Mouse (Mus musculus) MN1 (cell line): ENCODE measurements around the gene Ccdc85b.
A peak's percentile ranks its signal among the peaks of the same experiment; 100 is the strongest.
"Not testable (repeated sequence)": the region's sequence is repeated elsewhere in the genome, so short reads cannot be mapped to it uniquely, and the experiment has no call there.

Experiments used
- DNase-seq: peaks from one replicate; pipeline ENCODE4 v3.0.0-alpha.2; 2016; ENCODE audit warnings: low spot score

The Ccdc85b gene

DNA sequence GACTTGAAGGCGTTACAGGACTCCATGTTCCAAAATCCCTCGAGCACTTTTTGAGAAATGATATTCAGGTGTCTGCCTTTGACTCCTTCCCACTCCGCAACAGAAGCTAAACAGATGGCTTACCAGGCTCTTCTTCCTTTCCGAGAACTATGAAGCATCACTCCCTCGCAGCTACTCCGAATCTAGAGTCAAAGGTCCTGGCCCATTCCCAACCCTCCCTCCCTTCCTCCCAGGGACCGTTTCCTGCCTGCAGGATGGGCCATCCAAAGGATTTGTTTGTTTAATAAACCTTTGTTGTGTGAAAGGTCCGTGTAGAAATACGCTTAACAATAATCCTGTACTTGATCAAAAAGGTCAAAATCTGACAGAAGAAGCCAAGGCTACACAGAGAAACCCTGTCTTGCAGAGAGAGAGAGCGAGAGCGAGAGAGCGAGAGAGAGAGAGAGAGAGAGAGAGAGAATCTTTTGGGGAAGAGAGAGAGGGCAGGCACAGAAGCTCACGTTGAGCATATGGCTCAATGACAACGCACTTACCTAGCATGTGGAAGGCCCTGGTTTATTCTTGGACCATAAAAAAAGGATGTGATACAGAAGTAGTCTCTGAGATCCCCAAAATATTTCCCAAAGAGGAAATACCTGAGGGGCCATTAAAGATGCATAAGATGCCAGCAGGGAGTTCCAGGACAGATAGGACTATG is at the start of gene Ccdc85b:
Ccdc85b (minus strand) TSS at position 149 of the 697 bp plus-strand sequence.
- DNase-seq, result no peak

DNA sequence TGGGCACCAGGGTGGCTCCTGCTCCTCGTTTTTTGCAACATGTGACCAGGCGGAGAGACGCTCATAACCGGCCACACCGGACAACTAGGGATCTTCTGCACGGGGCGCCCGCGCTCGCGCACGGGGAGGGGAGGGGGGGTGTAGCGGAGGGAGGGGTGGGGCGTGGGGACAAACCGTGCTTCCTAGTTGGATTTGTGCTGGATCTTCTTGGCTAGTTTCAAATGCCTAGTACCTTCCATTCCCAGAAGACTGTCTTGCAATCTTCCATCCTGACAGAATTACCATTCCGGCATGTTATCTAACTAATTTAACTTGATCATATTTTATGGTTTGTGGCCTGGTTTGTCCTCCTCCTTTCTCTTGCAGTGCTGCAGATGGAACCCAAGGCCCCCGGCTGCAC is 46.0 kb upstream of the Ccdc85b start, which contains the start of gene 1700020D05Rik:
1700020D05Rik (minus strand) TSS at position 101 of the 400 bp plus-strand sequence.
- no peak for DNase-seq

DNA sequence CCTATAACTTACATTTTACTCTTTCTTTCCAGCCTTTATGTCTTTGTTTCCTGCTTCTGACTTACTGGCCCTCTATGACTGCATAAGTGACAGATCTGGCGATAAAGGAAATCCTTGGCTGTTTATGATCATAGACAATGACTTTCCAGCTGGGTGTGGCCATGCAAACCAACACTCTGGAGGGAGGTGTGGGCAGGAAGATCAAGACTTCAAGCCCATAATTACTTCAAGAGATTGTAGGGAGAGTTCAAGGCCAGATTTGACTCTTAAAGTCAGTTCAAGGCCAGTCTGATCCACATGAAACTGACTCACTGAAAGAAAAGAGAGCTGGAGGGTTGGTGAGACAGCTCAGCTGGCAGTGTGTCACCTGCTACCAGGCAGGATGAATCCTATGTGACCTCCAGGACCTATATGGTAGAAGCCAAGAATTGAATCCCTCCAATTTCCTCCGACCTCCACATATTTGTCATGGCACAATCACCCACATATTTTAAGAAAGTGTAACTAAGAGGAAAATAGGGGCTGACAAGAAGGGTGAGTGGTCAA is 42.7 kb upstream of the Ccdc85b start:
- DNase-seq, result no peak

GRCm38 (mm10) chr19:5496052-5496370 is 38.3 kb upstream of the Ccdc85b start:
- DNase-seq, result no peak

- no peak for DNase-seq
Measured at GRCm38 (mm10) chr19:5495353-5496051, 37.8 kb upstream of the Ccdc85b start.

DNA sequence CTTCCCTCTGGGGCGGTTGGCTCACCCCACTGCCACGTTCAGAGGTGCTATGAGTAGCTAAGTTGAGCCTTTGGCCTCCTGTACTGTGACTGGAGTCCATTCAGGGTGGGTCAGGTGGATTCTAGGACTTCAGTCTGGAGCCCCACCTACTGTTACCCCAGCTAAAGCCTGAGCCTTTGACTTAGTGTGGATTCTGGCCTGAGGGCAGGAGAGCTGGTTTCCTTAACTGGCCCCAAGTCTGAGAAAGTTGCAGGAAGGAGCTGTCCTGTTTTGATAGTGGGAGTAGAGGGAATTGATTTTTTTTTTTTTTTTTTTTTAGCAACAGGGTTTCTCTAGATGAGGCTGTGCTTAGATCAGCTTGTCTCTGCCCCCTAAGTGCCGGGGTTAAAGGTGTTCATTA is 36.6 kb upstream of the Ccdc85b start:
- DNase-seq, result no peak

- DNase-seq, result peak; percentile 53
Measured at GRCm38 (mm10) chr19:5493301-5493721, 35.6 kb upstream of the Ccdc85b start.

DNA sequence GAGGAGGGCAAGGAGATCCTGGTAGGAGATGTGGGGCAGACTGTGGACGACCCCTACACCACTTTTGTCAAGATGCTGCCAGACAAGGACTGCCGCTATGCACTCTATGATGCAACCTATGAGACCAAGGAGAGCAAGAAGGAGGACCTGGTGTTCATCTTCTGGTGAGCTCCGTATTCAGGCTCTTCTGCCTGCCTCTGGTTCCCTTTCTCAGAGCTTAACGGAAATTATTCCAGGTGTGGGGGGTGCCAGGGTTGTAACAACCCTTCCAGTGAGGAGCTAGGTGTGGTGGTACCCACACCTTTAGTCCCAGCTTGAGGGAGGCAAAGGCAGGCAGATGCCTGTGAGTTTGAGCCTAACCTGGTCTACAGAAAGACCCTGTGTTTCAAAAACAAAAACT is 34.9 kb upstream of the Ccdc85b start:
- DNase-seq, result no peak

- DNase-seq, result peak; percentile 78
Measured at GRCm38 (mm10) chr19:5490898-5491708, 33.4 kb upstream of the Ccdc85b start.

DNA sequence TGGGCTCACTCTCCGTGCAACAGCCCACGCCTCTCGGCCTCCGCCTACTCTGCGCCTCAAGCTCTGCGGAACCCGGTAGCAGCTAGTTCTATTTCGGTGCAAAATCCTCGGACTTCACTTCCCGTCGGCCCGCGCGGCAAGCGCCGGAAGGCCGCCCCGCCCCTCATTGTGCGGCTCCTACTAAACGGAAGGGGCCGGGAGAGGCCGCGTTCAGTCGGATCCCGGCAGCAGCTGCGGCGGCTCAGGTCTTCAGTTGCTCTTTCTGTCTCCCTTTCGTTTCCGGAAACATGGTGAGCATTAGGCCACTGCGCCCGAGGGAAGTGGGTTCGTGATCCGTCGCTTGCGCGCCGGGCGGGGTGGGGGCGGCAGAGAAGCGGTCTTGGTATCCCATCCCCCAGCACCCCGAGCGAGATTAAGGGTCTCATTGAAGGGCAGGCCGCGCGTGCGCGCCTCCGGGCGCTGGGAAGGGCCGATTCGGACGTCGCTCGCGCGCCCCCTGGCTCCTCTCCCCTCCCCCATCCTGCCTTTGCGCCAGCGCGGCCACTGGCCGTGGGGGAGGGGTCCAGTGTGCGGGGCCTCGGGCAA is 32.7 kb upstream of the Ccdc85b start, which contains the start of gene Cfl1:
Cfl1 (plus strand) TSS at position 143 of the 585 bp plus-strand sequence.
- DNase-seq, result peak; percentile 92

DNA sequence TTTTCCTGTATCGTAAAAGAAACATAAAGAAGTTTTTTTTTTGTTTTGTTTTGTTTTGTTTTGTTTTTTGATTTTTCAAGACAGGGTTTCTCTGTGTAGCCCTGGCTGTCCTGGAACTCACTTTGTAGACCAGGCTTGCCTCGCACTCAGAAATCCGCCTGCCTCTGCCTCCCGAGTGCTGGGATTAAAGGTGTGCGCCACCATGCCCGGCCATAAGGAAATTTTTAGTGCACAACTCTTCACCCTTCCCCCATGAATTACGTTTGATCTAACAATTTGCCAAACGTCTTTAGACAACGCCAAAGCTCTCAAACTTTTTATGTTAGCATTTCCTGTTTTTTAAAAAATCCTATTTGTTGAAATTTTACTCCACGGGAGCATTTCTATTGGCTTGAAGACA is 32.0 kb upstream of the Ccdc85b start:
- not testable (repeated sequence) for DNase-seq

DNA sequence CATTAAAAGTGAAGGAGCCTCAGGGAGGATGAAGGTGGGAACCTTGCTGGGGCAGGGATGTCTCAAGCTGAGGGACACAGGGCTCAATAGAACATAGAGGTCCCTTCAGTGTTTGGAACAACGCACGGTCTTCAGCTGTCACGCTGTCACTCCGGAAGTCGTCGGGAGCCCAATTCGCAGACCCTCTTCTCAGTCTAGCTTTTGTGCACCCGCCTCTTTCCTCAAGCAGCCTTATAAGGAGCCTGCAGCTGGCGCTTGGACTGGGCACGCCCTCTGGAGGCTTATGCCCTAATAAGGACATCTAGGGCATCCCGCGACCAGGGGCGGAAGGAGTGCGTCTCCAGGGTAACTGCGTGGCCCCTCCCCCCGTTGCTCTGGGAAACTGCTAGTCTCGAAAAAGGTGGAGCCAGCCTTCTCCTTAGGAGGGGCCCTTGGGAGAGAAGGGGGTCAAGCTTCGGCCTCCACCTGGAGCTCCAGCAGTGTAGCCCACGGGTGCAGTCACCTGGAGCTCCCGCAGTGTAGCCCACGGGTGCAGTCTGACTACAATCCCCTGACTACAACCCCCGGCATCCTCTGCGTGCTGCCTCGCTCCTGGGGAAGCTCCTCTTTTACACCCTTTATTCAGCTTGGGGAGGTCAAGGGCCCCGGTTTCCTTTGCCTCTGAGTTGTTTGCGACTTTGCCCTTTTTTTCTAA is 31.3 kb upstream of the Ccdc85b start:
- peak; percentile 93 for DNase-seq

GRCm38 (mm10) chr19:5487768-5488550 is 30.3 kb upstream of the Ccdc85b start, which contains the start of gene Mus81:
Gene Mus81, minus strand, starts transcription at chr19:5488402.
- peak; percentile 93 for DNase-seq

- DNase-seq, result no peak
Measured at GRCm38 (mm10) chr19:5486771-5487170, 29.1 kb upstream of the Ccdc85b start.

DNA sequence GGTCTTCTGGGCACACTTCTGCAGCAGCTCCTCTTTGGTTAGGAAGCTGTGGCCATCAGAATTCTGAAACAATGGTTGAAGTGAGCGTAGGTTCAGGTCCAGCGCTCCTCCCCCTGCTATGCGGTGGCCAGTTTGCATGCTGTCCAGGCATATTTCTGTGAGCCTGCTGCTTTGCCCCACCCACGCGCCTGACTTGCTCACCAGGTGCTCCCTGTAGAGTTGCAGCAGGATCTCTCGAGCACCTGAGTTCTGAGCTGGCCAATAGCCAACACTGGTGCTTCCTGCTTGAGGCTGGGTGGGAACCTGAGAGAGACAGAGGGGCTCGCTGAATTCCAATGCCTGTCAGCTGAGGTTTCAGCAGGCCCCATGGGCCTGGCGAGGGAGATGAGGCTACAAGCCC is 28.6 kb upstream of the Ccdc85b start:
- DNase-seq, result no peak

- DNase-seq, result no peak
Measured at GRCm38 (mm10) chr19:5485821-5486220, 28.1 kb upstream of the Ccdc85b start.

DNA sequence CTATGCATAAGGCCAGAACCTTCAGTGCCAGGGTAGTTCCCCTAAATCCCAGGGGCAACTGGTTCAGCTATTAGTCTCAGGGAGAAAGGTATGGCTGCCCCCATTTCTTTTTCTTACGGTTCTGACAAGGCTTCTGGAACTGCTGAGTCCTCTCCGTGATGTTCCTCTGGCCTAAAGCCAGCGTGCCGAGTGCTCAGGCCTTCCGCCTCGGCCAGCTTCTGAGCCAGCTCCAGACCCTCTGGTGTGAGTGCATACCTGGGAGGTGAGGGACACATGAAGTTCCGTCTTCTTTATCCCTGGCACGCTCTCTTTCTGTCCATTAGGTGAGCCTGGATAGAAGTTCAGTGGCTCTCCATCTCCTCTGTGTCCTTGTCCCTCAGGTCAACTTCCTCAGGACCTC is 27.7 kb upstream of the Ccdc85b start:
- no peak for DNase-seq

DNA sequence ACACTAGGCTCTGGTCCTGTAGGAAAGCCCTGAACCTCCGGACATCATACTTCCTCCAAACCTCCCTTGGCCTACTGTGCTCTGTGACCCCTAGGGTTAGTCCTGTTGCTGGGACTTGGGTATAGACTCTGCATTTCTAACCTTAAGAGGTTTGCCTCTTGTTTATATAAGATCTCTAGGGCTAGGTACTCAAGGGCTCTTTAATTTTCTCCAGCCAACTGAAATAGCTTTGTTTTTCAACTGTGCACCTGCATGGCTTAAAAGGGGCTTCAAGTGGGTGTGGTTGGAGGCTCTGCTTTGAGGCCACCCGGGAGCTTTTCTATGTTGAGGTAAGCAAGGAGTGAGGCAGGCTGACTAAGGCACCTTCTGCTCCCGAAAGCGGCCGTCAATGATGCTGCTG is 26.8 kb upstream of the Ccdc85b start:
- DNase-seq, result no peak

GRCm38 (mm10) chr19:5483386-5484359 is 26.0 kb upstream of the Ccdc85b start:
- DNase-seq, result no peak
